Mouse (Mus musculus) urinary bladder, postnatal 25 days (tissue): ENCODE measurements around the gene Nox4.
A peak's percentile ranks its signal among the peaks of the same experiment; 100 is the strongest.

Experiments used
- DNase-seq: peaks from one replicate; pipeline ENCODE4 v3.0.0; 2022; ENCODE audit warnings: low spot score

Gene Nox4

GRCm38 (mm10) chr7:87245856-87246579 is at the start of gene Nox4:
Nox4 (plus strand) TSS chr7:87246096.
- DNase-seq, result no peak

GRCm38 (mm10) chr7:87204751-87205150 is 41.1 kb upstream of the Nox4 start:
- DNase-seq, result no peak

- no peak for DNase-seq
Measured at GRCm38 (mm10) chr7:87221712-87222111, 24.2 kb upstream of the Nox4 start.

GRCm38 (mm10) chr7:87222751-87223150 is 23.1 kb upstream of the Nox4 start:
- DNase-seq, result no peak

- DNase-seq, result no peak
Measured at GRCm38 (mm10) chr7:87225617-87226016, 20.3 kb upstream of the Nox4 start.

- no peak for DNase-seq
Measured at GRCm38 (mm10) chr7:87227051-87227948, 18.6 kb upstream of the Nox4 start.

- no peak for DNase-seq
Measured at GRCm38 (mm10) chr7:87229502-87229901, 16.4 kb upstream of the Nox4 start.

- no peak for DNase-seq
Measured at GRCm38 (mm10) chr7:87241139-87241538, 4.8 kb upstream of the Nox4 start.

GRCm38 (mm10) chr7:87246580-87246934 is 661 bp downstream of the Nox4 start:
- peak; percentile 32 for DNase-seq

- DNase-seq, result no peak
Measured at GRCm38 (mm10) chr7:87246940-87247339, 1.0 kb downstream of the Nox4 start.

- DNase-seq, result no peak
Measured at GRCm38 (mm10) chr7:87247926-87248325, 2.0 kb downstream of the Nox4 start.

GRCm38 (mm10) chr7:87252071-87252470 is 6.2 kb downstream of the Nox4 start:
- DNase-seq, result no peak

- DNase-seq, result peak; percentile 14
Measured at GRCm38 (mm10) chr7:87277225-87277624, 31.3 kb downstream of the Nox4 start.

GRCm38 (mm10) chr7:87303726-87304315 is 57.9 kb downstream of the Nox4 start:
- no peak for DNase-seq

GRCm38 (mm10) chr7:87321571-87321970 is 75.7 kb downstream of the Nox4 start:
- no peak for DNase-seq

- DNase-seq, result no peak
Measured at GRCm38 (mm10) chr7:87322085-87322484, 76.2 kb downstream of the Nox4 start.

GRCm38 (mm10) chr7:87330782-87331558 is 85.1 kb downstream of the Nox4 start:
- no peak for DNase-seq

- DNase-seq, result no peak
Measured at GRCm38 (mm10) chr7:87345598-87345997, 99.7 kb downstream of the Nox4 start.

- no peak for DNase-seq
Measured at GRCm38 (mm10) chr7:87352818-87353217, 106.9 kb downstream of the Nox4 start.

GRCm38 (mm10) chr7:87367834-87368233 is 121.9 kb downstream of the Nox4 start:
- no peak for DNase-seq

GRCm38 (mm10) chr7:87369131-87369530 is 123.2 kb downstream of the Nox4 start:
- no peak for DNase-seq

- DNase-seq, result no peak
Measured at GRCm38 (mm10) chr7:87370789-87371188, 124.9 kb downstream of the Nox4 start.
